Mouse (Mus musculus) thymus, adult 2 months (tissue): ENCODE measurements around the gene Pcsk4. TPM values are rescaled to one million over a fixed set of nuclear protein-coding genes. Genes with fewer than 3 reads are reported as not detected.

ENCODE experiments used
- DNase-seq: peaks from one replicate; pipeline ENCODE4 v3.0.0; 2021
- H3K27ac ChIP-seq: fragments of 200-500 bp; 2 replicates; pipeline ENCODE4 v1.5.1; 2012; ENCODE audit warnings: low read length, control low read depth; ENCODE audit not compliant: control insufficient read depth, insufficient read depth
- H3K27me3 ChIP-seq: fragments of 200-500 bp; 2 replicates; pipeline ENCODE4 v1.6.1; 2012; ENCODE audit warnings: mild to moderate bottlenecking, low read length, moderate library complexity, mixed read lengths; ENCODE audit not compliant: control insufficient read depth, insufficient read depth
- H3K36me3 ChIP-seq: fragments of 200-500 bp; 2 replicates; pipeline ENCODE4 v1.6.1; 2012; ENCODE audit warnings: mild to moderate bottlenecking, low read length, moderate library complexity; ENCODE audit not compliant: control insufficient read depth, insufficient read depth
- H3K4me1 ChIP-seq: fragments of 200-500 bp; replicated peaks from 2 replicates; pipeline ENCODE4 v1.6.1; 2012; ENCODE audit warnings: low read length; ENCODE audit not compliant: control insufficient read depth, insufficient read depth
- H3K4me3 ChIP-seq: fragments of 200-500 bp; 2 replicates; pipeline ENCODE4 v1.5.1; 2012; ENCODE audit warnings: mild to moderate bottlenecking, low read length, control low read depth, moderate library complexity; ENCODE audit not compliant: control insufficient read depth, insufficient read depth
- CTCF ChIP-seq: fragments of 200-500 bp; IDR thresholded peaks from 2 replicates; pipeline ENCODE4 v1.5.1; 2012; ENCODE audit warnings: mild to moderate bottlenecking, control low read depth, low read length, moderate library complexity, borderline replicate concordance; ENCODE audit not compliant: control insufficient read depth, poor library complexity, insufficient read depth; ENCODE audit errors: extremely low read depth
- POLR2A ChIP-seq: fragments of 200-500 bp; IDR thresholded peaks from 2 replicates; pipeline ENCODE4 v1.6.1; 2012; ENCODE audit warnings: mild to moderate bottlenecking, low read length, control low read depth, moderate library complexity; ENCODE audit not compliant: control insufficient read depth, poor library complexity, insufficient read depth; ENCODE audit errors: extremely low read depth
- WGBS: fragments of 180-500 bp; shearing (Covaris S2); methylation state at CpG from one replicate; pipeline ENCODE4 v1.1.7; 2018; 5-methylcytosine and 5-hydroxymethylcytosine counted together
- polyA plus RNA-seq: library from polyadenylated mRNA; depleted of rRNA; stranded (reverse); fragments of >200 nt; gene quantifications from 2 replicates; pipeline ENCODE4 v1.2.3, GENCODE M21; 2012

The Pcsk4 gene
- polyA plus RNA-seq, 1 experiment: 11.7 TPM

DNA sequence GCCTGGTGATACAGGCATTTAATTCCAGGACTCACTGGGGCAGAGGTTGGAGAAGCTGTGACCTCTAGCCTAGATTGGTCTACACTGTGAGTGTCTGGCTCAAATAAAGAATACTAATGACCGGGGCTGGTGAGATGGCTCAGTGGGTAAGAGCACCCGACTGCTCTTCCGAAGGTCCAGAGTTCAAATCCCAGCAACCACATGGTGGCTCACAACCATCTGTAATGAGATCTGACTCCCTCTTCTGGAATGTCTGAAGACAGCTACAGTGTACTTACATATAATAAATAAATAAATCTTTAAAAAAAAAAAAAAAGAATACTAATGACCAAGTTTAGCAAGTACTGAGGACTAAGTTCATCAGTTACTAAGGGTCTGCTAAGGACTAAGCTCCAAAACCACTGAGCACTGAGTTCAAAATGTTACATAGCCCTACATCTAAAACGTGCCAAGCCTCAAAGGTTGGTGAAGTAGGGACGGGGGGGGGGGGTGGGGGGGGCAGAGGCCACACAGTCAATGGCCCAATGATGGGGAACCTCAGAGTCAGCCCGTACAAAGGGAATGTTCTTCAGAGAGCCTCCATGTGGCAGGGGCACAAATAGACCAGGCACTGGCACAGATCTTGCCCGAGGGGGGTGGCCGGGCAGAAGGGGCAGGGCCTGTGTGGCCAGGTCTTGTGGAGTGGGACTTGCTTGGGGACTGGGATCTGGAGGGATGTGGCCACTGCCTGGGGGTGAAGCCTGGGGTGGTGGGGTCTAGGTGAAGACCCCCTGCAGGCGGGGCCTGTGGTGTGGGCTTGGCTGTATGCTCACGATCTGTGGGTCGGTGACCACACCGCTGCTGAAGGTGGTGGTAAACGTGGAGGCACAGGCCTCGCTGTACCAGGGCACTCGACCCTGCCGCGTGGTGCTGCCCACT lies 4.9 kb downstream of the Pcsk4 start:
- no peak for TF ChIP-seq POLR2A
- no peak for TF ChIP-seq CTCF
- Histone ChIP-seq H3K27me3 (no peaks in the 10 kb centered on the region), H3K27ac (no peak overlapping the region), H3K4me3 (no peak overlapping the region), H3K36me3 (no peaks in the 10 kb centered on the region), H3K4me1 (peaks cover 34% of the 10 kb centered on the region)
- DNase-seq: no peak
- WGBS: 87% methylated on average over 17 of the region's 17 CpGs

DNA sequence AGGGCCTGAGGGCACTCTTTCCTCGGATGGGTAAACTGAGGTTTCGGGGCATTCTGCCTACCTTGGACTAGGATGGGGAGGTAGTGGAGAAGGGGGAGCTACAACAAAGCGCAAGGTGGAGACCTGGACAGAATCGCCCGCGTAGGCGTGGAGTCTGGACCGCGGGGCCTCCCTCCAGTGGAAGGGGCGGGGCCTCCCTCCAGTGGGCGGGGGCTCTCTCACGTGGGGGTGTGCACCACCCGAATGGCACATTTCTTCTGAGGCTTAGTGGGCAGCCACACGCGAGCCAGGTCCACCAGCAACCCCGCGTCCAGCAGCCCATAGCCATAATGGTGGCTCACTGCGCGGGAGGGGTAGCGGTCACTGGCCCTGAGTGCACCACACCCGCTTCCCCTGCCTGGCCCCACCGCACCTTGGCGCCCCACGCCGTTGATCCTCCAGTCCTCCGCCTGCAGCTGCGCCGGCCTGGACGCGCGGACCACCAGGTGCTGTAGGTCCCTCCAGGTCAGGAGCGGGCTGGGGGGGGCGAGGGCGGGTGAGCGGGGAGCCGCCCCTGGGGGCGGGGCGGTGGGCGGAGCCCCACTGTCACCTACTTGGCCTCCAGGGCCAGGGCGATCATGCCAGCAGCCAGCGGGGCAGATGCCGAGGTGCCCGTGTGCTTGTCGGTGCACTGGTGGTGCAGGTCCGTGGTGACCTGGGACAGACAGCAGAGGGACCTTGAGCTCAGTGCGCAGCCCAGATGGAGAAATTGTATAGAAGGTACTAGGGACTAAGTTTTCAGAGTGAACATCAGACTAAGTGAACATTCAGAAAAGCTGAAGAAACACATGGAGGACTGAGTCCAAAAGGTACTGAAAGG lies 5.8 kb downstream of the Pcsk4 start:
- Histone ChIP-seq H3K27me3 (no peaks in the 10 kb centered on the region), H3K36me3 (no peaks in the 10 kb centered on the region), H3K4me1 (peaks cover 40% of the 10 kb centered on the region), H3K27ac (no peak overlapping the region), H3K4me3 (peak overlapping the region; percentile 91)
- no peak for TF ChIP-seq POLR2A
- TF ChIP-seq CTCF: peak; percentile 16; the same call in 1 of the 2 replicates
- under 1% methylated on average over 46 of the region's 46 CpGs for WGBS
- peak; percentile 58 for DNase-seq

DNA sequence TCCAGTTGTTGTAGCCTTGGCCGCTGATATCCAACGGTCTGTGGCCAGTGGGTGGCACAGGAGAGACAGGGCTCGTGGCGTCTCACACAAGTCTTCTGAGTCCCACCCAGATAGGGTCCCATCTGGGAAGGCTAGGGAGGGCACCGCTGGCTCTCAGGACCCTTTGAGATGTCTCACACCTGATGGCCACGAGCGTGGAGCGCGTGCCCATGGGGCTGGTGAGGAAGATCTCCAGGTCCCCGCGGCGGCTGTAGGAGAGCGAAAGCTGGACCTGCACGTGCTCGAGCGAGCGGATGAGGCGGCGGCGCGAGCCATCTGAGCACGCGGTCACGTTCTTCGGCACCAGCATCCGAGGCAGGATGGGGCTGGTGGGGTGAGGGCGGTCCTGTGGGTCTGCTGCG lies 6.5 kb downstream of the Pcsk4 start:
- DNase-seq: no peak
- Histone ChIP-seq H3K4me3 (peak overlapping the region; percentile 91), H3K27me3 (no peaks in the 10 kb centered on the region), H3K36me3 (no peaks in the 10 kb centered on the region), H3K4me1 (peaks cover 40% of the 10 kb centered on the region), H3K27ac (no peak overlapping the region)
- TF ChIP-seq POLR2A (no peak), CTCF (no peak)
- WGBS: 4% methylated on average over 28 of the region's 28 CpGs

DNA sequence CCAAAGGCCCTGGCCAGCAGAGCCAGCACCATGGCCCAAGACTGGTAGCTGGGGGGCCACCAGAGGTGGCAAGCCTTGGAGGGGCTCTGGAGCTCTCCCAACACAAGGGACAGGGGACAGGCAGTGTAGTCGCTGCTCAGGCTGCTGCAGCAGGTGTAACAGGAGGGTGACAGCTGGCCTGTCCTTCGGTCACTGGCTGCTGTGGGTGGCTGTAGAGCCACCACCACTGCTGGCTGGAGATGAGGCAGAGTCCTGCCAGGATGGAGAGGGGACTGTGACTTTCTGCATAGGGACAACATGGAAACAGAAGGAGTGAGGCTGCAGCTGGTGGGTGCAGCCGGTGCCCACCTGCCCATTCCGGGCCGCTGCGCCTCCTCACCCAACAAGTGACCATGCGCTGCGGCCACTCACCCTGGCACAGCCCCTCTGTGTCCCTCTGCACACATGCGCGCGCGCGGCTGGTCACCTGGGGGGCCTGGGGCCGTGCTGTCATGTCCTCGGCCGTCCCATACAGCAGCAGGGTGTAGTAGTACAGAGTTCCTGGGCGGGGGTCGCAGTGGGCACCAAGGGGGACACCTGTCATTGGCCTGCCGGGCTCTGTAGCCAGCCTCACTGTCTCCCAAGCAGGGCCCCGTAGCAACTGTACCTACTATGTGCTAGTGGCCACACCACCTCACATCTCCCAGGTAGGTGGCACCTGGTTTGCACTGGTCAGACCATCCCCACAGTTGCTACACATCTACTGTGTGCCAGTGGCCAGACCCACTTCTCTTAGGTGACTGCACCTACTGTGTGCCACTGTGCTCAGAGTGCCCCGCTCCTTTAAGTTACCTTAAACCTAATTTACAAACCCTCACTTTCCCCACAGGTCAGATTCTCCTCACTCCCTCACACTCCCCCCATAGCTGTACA lies 7.4 kb downstream of the Pcsk4 start:
- Histone ChIP-seq H3K27me3 (no peaks in the 10 kb centered on the region), H3K4me1 (peaks cover 40% of the 10 kb centered on the region), H3K36me3 (no peaks in the 10 kb centered on the region), H3K4me3 (no peak overlapping the region), H3K27ac (no peak overlapping the region)
- no peak for DNase-seq
- TF ChIP-seq CTCF: no peak
- TF ChIP-seq POLR2A: 0 out of 2 replicates have a peak, but pooled peaks have one; percentile 7
- WGBS: 93% methylated on average over 21 of the region's 21 CpGs

DNA sequence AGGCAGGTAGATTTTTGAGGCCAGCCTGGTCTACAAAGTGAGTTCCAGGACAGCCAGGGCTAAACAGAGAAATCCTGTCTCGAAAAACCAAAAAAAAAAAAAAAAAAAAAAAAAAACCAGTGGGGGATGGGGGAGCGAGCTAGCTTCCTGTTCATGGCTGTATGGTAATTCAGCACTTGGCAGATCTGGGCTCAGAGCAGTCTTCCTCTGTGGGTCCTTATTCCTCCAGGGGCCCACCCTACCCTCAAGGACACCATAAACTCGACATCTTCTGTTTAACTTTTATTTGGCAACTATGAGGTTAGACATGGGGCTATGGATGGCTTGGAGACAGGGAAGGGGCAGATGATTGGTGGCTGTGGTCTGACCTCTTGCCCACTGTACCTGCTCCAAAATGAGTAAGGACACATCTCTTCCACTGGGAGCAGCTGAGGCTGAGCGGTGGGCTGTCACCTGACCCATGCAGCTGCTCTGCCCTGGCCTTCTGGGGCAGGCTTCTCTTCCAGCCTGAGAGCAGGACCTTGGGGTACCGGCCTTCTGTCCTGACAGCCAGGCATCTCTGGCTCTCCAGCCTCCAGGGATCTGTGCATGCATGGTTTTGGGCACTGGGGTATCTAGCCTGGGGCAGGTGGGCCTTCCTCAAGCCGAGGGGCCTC lies 8.2 kb downstream of the Pcsk4 start:
- no peaks in the 10 kb centered on the region for H3K27me3 ChIP-seq
- no peak overlapping the region for H3K4me3 ChIP-seq
- H3K36me3 ChIP-seq: no peaks in the 10 kb centered on the region
- no peak for DNase-seq
- no peak for TF ChIP-seq CTCF
- 0 out of 2 replicates have a peak, but pooled peaks have one; percentile 11 for TF ChIP-seq POLR2A
- 59% methylated on average over 6 of the region's 6 CpGs for WGBS
- peak overlapping the region; percentile 54 for H3K27ac ChIP-seq
- H3K4me1 ChIP-seq: peaks cover 40% of the 10 kb centered on the region
